Mouse (Mus musculus) B cell, adult 67 days (primary cell): ENCODE measurements around the gene Nmi. TPM values are rescaled to one million over a fixed set of nuclear protein-coding genes. Genes with fewer than 3 reads are reported as not detected.

ENCODE experiments used
- total RNA-seq, 2 experiments: library from RNA; stranded (reverse); gene quantifications; 4 replicates each; pipeline ENCODE4 v1.2.4; 2023

Nmi gene
- 10 to 100 TPM; 29.3 to 32.3 TPM for total RNA-seq

GRCm38 (mm10) chr2:51973410-51973968, at the start of gene Nmi:
Gene Nmi, minus strand, starts transcription at chr2:51973494.

GRCm38 (mm10) chr2:51934574-51935334, 38.5 kb downstream of the Nmi start, which contains the start of gene Rbm43:
Gene Rbm43, minus strand, starts transcription at chr2:51935163.

Other genes with a start within 250 kb of the Nmi start
- gene Rbm43, start 38.3 kb downstream of the Nmi start, total RNA-seq = 10 to 100 TPM; 28.3 to 40.1 TPM
- gene Tnfaip6, start 64.5 kb upstream of the Nmi start, total RNA-seq = not detected
- 10 to 100 TPM; 51.1 to 59.5 TPM for gene Rif1, start 99.3 kb upstream of the Nmi start, total RNA-seq